Mouse (Mus musculus) bone marrow macrophage, adult 2 months (primary cell): Measurements from ENCODE around the gene Ms4a5.
"Not testable (repeated sequence)": the region's sequence is repeated elsewhere in the genome, so short reads cannot be mapped to it uniquely, and the experiment has no call there.

Experiments
- CTCF ChIP-seq: IDR thresholded peaks from 2 replicates; pipeline ENCODE4 v1.5.1; 2012; ENCODE audit warnings: low read depth, mild to moderate bottlenecking, low read length, moderate library complexity
- POLR2A ChIP-seq: IDR thresholded peaks from 2 replicates; pipeline ENCODE4 v1.6.1; 2012; ENCODE audit warnings: mild to moderate bottlenecking, low read depth, low read length, borderline replicate concordance

DNA sequence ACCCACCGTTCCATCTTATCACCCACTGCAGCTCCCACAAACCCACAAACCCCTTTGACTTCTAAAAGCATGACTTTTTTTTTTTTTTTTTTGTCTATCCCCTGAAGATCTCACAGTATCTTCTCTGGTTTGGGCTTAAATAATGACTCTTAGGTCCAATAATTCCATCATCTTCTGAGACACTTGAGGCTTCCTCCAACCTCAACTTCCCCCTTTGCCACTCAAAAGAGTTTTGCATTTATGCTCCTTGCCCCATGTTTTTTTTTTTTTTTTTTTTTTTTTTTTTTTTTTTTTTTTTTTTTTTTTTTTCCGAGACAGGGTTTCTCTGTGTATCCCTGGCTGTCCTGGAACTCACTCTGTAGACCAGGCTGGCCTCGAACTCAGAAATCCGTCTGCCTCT lies 20.7 kb downstream of the Ms4a5 start:
- not testable (repeated sequence) for TF ChIP-seq POLR2A, CTCF
